Mouse (Mus musculus): ENCODE data around the gene Oas2. TPM values are rescaled to one million over a fixed set of nuclear protein-coding genes. Genes with fewer than 3 reads are reported as not detected.

Oas2 gene
- polyA plus RNA-seq, 1 experiment from 2014 or later: 0.23 TPM

- Histone ChIP-seq H3K4me1 (ENCODE audit: control insufficient read depth, insufficient read depth, low read length) (peaks cover 4% of the 10 kb centered on the region; the same call in 1 of the 2 replicates), H3K27ac (ENCODE audit: low read length) (no peak overlapping the region), H3K36me3 (ENCODE audit: control insufficient read depth, insufficient read depth, low read length) (no peaks in the 10 kb centered on the region), H3K9ac (ENCODE audit: low read depth, low read length) (no peak overlapping the region), H3K4me3 (ENCODE audit: low read length) (peak overlapping the region; percentile 12; the same call in 1 of the 2 replicates), H3K4me2 (ENCODE audit: low read depth, low read length) (no peak overlapping the region), H3K9me3 (ENCODE audit: control insufficient read depth, low read length) (no peaks in the 10 kb centered on the region), H3K27me3 (replicated peaks; ENCODE audit: control insufficient read depth, insufficient read depth, low read length) (peaks cover 50% of the 10 kb centered on the region)
- no peak for ATAC-seq
- 14% methylated on average over 36 of the region's 38 CpGs for WGBS
Measured at GRCm38 (mm10) chr5:120693931-120694694, 55.5 kb downstream of the Oas2 start.

GRCm38 (mm10) chr5:120692034-120692433, 57.6 kb downstream of the Oas2 start:
- WGBS: 71% methylated on average over 19 of the region's 19 CpGs
- no peak overlapping the region for H3K4me3 ChIP-seq (ENCODE audit: low read length)
- H3K9me3 ChIP-seq (ENCODE audit: control insufficient read depth, low read length): no peaks in the 10 kb centered on the region
- no peak overlapping the region for H3K27ac ChIP-seq (ENCODE audit: low read length)
- no peaks in the 10 kb centered on the region for H3K36me3 ChIP-seq (ENCODE audit: control insufficient read depth, insufficient read depth, low read length)
- H3K4me2 ChIP-seq (ENCODE audit: low read depth, low read length): no peak overlapping the region
- H3K27me3 ChIP-seq (replicated peaks; ENCODE audit: control insufficient read depth, insufficient read depth, low read length): peaks cover 47% of the 10 kb centered on the region
- peaks cover 4% of the 10 kb centered on the region; the same call in 1 of the 2 replicates for H3K4me1 ChIP-seq (ENCODE audit: control insufficient read depth, insufficient read depth, low read length)
- H3K9ac ChIP-seq (ENCODE audit: low read depth, low read length): no peak overlapping the region
- ATAC-seq: no peak

- no peaks in the 10 kb centered on the region for H3K9me3 ChIP-seq (ENCODE audit: control insufficient read depth, low read length)
- no peak overlapping the region for H3K4me3 ChIP-seq (ENCODE audit: low read length)
- 50% methylated on average over 4 of the region's 4 CpGs for WGBS
- H3K9ac ChIP-seq (ENCODE audit: low read depth, low read length): no peak overlapping the region
- ATAC-seq: no peak; the same call in 1 of the 2 replicates
- H3K27ac ChIP-seq (ENCODE audit: low read length): no peak overlapping the region
- H3K4me1 ChIP-seq (ENCODE audit: control insufficient read depth, insufficient read depth, low read length): peaks cover 4% of the 10 kb centered on the region; the same call in 1 of the 2 replicates
- no peak overlapping the region for H3K4me2 ChIP-seq (ENCODE audit: low read depth, low read length)
- H3K27me3 ChIP-seq (replicated peaks; ENCODE audit: control insufficient read depth, insufficient read depth, low read length): peaks cover 35% of the 10 kb centered on the region
- H3K36me3 ChIP-seq (ENCODE audit: control insufficient read depth, insufficient read depth, low read length): no peaks in the 10 kb centered on the region
Measured at GRCm38 (mm10) chr5:120690417-120690816, 59.2 kb downstream of the Oas2 start.

GRCm38 (mm10) chr5:120688434-120688833, 61.2 kb downstream of the Oas2 start:
- Histone ChIP-seq H3K9me3 (ENCODE audit: control insufficient read depth, low read length) (no peaks in the 10 kb centered on the region), H3K27ac (ENCODE audit: low read length) (no peak overlapping the region), H3K4me2 (ENCODE audit: low read depth, low read length) (no peak overlapping the region), H3K4me1 (ENCODE audit: control insufficient read depth, insufficient read depth, low read length) (no peaks in the 10 kb centered on the region), H3K27me3 (replicated peaks; ENCODE audit: control insufficient read depth, insufficient read depth, low read length) (peaks cover 21% of the 10 kb centered on the region), H3K4me3 (ENCODE audit: low read length) (no peak overlapping the region), H3K9ac (ENCODE audit: low read depth, low read length) (no peak overlapping the region), H3K36me3 (ENCODE audit: control insufficient read depth, insufficient read depth, low read length) (no peaks in the 10 kb centered on the region)
- no peak for ATAC-seq
- WGBS: 33% methylated on average over 4 of the region's 4 CpGs

GRCm38 (mm10) chr5:120687897-120688296, 61.8 kb downstream of the Oas2 start:
- H3K4me2 ChIP-seq (ENCODE audit: low read depth, low read length): no peak overlapping the region
- no peak overlapping the region for H3K9ac ChIP-seq (ENCODE audit: low read depth, low read length)
- no peaks in the 10 kb centered on the region for H3K9me3 ChIP-seq (ENCODE audit: control insufficient read depth, low read length)
- ATAC-seq: no peak
- no peaks in the 10 kb centered on the region for H3K4me1 ChIP-seq (ENCODE audit: control insufficient read depth, insufficient read depth, low read length)
- H3K36me3 ChIP-seq (ENCODE audit: control insufficient read depth, insufficient read depth, low read length): no peaks in the 10 kb centered on the region
- no peak overlapping the region for H3K4me3 ChIP-seq (ENCODE audit: low read length)
- 83% methylated on average over 5 of the region's 5 CpGs for WGBS
- peaks cover 22% of the 10 kb centered on the region for H3K27me3 ChIP-seq (replicated peaks; ENCODE audit: control insufficient read depth, insufficient read depth, low read length)
- H3K27ac ChIP-seq (ENCODE audit: low read length): no peak overlapping the region

DNA sequence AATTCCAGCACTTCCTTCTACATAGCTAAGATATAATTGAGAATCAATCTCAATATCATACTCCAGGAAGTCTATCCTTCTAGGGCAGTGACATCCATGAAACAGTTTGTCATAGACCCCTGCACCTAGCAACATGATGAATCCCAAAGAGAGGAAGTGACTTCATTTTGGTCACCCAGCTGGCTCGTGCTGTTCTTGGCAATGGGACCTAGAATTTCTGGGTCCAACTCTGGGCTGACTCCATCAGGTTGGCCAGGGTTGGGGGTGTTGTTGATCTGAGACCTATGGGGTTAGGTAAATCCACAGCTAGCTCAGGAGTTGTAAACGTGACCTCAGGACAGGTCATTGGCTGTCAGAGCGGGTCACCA, 62.2 kb downstream of the Oas2 start:
- peaks cover 23% of the 10 kb centered on the region for H3K27me3 ChIP-seq (replicated peaks; ENCODE audit: control insufficient read depth, insufficient read depth, low read length)
- no peak overlapping the region for H3K4me2 ChIP-seq (ENCODE audit: low read depth, low read length)
- H3K36me3 ChIP-seq (ENCODE audit: control insufficient read depth, insufficient read depth, low read length): no peaks in the 10 kb centered on the region
- no peak overlapping the region for H3K4me3 ChIP-seq (ENCODE audit: low read length)
- 73% methylated on average over 3 of the region's 3 CpGs for WGBS
- H3K27ac ChIP-seq (ENCODE audit: low read length): no peak overlapping the region
- H3K4me1 ChIP-seq (ENCODE audit: control insufficient read depth, insufficient read depth, low read length): no peaks in the 10 kb centered on the region
- H3K9me3 ChIP-seq (ENCODE audit: control insufficient read depth, low read length): no peaks in the 10 kb centered on the region
- ATAC-seq: no peak
- H3K9ac ChIP-seq (ENCODE audit: low read depth, low read length): no peak overlapping the region

DNA sequence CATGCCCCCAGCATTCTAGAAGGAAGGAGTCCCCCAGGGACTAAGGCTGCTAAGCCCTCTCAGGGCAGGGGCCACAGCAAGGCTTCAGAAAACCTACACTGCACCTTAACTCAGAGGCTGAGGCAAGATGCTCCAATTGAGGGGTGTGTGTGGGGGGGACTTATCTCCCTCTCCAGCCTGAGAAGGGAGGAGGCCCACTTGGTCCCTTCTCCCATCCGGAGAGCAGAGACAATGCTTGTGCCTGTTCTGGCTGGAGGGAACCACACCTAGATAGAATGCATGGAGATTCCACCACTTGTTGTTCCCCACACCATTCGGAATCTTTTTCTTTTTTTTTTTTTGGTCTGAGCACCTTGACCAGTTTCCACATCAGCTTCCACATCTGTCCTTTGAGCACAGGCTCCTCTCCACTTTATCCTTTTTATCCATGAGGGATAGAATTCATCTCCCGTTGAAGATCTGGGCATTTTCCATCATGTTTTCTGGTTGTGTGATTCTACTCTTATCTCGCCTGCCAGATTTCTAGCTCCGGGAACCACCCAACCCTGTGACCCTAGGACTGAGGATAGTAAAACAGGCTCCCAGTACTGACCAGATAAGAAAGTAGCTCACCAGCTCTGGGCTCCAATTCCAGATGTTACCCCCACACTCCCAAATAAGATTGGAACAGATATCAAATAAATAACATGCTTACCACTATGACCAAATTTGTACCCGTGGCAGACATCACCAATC, 62.7 kb downstream of the Oas2 start:
- WGBS: 71% methylated on average over 6 of the region's 6 CpGs
- no peak overlapping the region for H3K27ac ChIP-seq (ENCODE audit: low read length)
- no peaks in the 10 kb centered on the region for H3K36me3 ChIP-seq (ENCODE audit: control insufficient read depth, insufficient read depth, low read length)
- no peak overlapping the region for H3K4me2 ChIP-seq (ENCODE audit: low read depth, low read length)
- H3K9ac ChIP-seq (ENCODE audit: low read depth, low read length): no peak overlapping the region
- no peak overlapping the region for H3K4me3 ChIP-seq (ENCODE audit: low read length)
- H3K27me3 ChIP-seq (replicated peaks; ENCODE audit: control insufficient read depth, insufficient read depth, low read length): peaks cover 28% of the 10 kb centered on the region
- no peaks in the 10 kb centered on the region for H3K9me3 ChIP-seq (ENCODE audit: control insufficient read depth, low read length)
- no peaks in the 10 kb centered on the region for H3K4me1 ChIP-seq (ENCODE audit: control insufficient read depth, insufficient read depth, low read length)
- ATAC-seq: no peak

- no peak overlapping the region for H3K27ac ChIP-seq (ENCODE audit: low read length)
- no peak overlapping the region for H3K4me3 ChIP-seq (ENCODE audit: low read length)
- H3K27me3 ChIP-seq (replicated peaks; ENCODE audit: control insufficient read depth, insufficient read depth, low read length): peaks cover 20% of the 10 kb centered on the region
- no peak for ATAC-seq
- H3K9ac ChIP-seq (ENCODE audit: low read depth, low read length): no peak overlapping the region
- no peaks in the 10 kb centered on the region for H3K36me3 ChIP-seq (ENCODE audit: control insufficient read depth, insufficient read depth, low read length)
- H3K9me3 ChIP-seq (ENCODE audit: control insufficient read depth, low read length): no peaks in the 10 kb centered on the region
- H3K4me1 ChIP-seq (ENCODE audit: control insufficient read depth, insufficient read depth, low read length): peaks cover under 1% of the 10 kb centered on the region; the same call in 1 of the 2 replicates
- H3K4me2 ChIP-seq (ENCODE audit: low read depth, low read length): no peak overlapping the region
- WGBS: 74% methylated on average over 8 of the region's 8 CpGs
Measured at GRCm38 (mm10) chr5:120685678-120686077, 64.0 kb downstream of the Oas2 start.

DNA sequence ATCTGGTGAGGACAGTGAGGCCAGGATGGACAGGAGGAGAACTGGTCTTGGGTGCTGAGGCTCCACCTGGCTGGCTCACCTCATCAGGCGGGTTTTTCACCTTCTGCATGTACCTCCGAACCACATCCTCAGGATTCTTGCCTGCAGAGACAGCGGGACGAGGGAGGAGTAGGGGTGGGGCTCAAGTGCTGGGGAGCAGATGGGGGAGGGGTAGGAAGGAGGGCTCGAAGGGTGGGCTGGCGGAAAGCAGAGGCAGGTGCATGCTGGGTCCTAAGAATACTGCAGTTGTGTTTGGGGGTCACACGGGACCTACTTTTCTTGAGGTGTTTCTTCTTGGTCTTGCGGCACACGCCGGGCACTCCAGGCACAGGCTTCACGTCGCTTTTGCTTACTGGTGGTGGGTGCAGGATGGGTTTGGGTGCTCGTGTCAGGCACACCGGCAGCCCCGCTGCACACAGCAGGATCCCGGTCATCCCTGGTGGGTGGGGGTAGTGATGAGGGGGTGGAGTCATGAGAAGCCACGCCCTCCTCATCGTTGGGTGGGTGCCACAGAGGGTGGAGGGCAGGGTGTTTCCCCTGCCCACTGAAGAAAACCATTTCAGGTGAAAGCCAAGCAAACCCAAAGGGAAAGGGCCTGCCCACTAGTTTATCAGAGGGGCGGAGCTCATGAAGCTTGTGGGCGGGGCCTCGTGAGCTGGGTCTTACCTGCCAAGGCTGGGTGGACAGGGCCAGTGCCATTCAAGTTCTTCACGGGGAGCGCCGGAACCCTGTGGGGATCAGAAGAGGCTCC, 66.5 kb downstream of the Oas2 start:
- no peak overlapping the region for H3K27ac ChIP-seq (ENCODE audit: low read length)
- H3K27me3 ChIP-seq (replicated peaks; ENCODE audit: control insufficient read depth, insufficient read depth, low read length): peaks cover 20% of the 10 kb centered on the region
- ATAC-seq: no peak
- H3K4me1 ChIP-seq (ENCODE audit: control insufficient read depth, insufficient read depth, low read length): peaks cover 11% of the 10 kb centered on the region
- 12% methylated on average over 24 of the region's 24 CpGs for WGBS
- H3K9ac ChIP-seq (ENCODE audit: low read depth, low read length): no peak overlapping the region
- no peaks in the 10 kb centered on the region for H3K9me3 ChIP-seq (ENCODE audit: control insufficient read depth, low read length)
- H3K4me2 ChIP-seq (ENCODE audit: low read depth, low read length): no peak overlapping the region
- no peak overlapping the region for H3K4me3 ChIP-seq (ENCODE audit: low read length)
- no peaks in the 10 kb centered on the region for H3K36me3 ChIP-seq (ENCODE audit: control insufficient read depth, insufficient read depth, low read length)
